Mouse (Mus musculus) heart, adult 9 months (tissue): ENCODE results near the gene Hat1.

Source experiments
- DNase-seq, 2 experiments: peaks; one replicate each; pipeline ENCODE4 v3.0.0; 2022; ENCODE audit warnings: low spot score in 2 of 2

Gene Hat1

GRCm38 (mm10) chr2:71376433-71376906, 12.3 kb upstream of the Hat1 start:
- DNase-seq, result no peak

GRCm38 (mm10) chr2:71377426-71377825, 11.3 kb upstream of the Hat1 start:
- no peak for DNase-seq

- no peak for DNase-seq
Observed at GRCm38 (mm10) chr2:71381962-71382361, 6.8 kb upstream of the Hat1 start.

- no peak for DNase-seq
Observed at GRCm38 (mm10) chr2:71383890-71384289, 4.9 kb upstream of the Hat1 start.

GRCm38 (mm10) chr2:71387766-71388165, 992 bp upstream of the Hat1 start:
- no peak for DNase-seq

- no peak for DNase-seq
Observed at GRCm38 (mm10) chr2:71389864-71390263, 1.1 kb downstream of the Hat1 start.

GRCm38 (mm10) chr2:71405613-71406012, 16.9 kb downstream of the Hat1 start:
- no peak for DNase-seq

GRCm38 (mm10) chr2:71418760-71419280, 30.1 kb downstream of the Hat1 start:
- no peak for DNase-seq

GRCm38 (mm10) chr2:71419408-71419807, 30.6 kb downstream of the Hat1 start:
- DNase-seq, result no peak

GRCm38 (mm10) chr2:71420895-71421425, 32.2 kb downstream of the Hat1 start:
- DNase-seq, result no peak

- DNase-seq, result peak; percentile 11 to 13
Observed at GRCm38 (mm10) chr2:71424545-71424944, 35.8 kb downstream of the Hat1 start.

GRCm38 (mm10) chr2:71435440-71435839, 46.7 kb downstream of the Hat1 start:
- no peak for DNase-seq

- DNase-seq, result no peak
Observed at GRCm38 (mm10) chr2:71443376-71443775, 54.6 kb downstream of the Hat1 start.

- no peak for DNase-seq
Observed at GRCm38 (mm10) chr2:71445536-71446196, 56.9 kb downstream of the Hat1 start.

- DNase-seq, result no peak
Observed at GRCm38 (mm10) chr2:71449604-71450003, 60.8 kb downstream of the Hat1 start.

- no peak for DNase-seq
Observed at GRCm38 (mm10) chr2:71451761-71452160, 63.0 kb downstream of the Hat1 start.

GRCm38 (mm10) chr2:71453161-71453916, 64.6 kb downstream of the Hat1 start, which contains the start of gene Metap1d:
Gene Metap1d (plus strand): TSS chr2:71453276.
- peak; percentile 94 for DNase-seq

- DNase-seq, result no peak
Observed at GRCm38 (mm10) chr2:71453917-71454260, 65.1 kb downstream of the Hat1 start.

GRCm38 (mm10) chr2:71458624-71459023, 69.9 kb downstream of the Hat1 start:
- no peak for DNase-seq

- DNase-seq, result no peak
Observed at GRCm38 (mm10) chr2:71459659-71460058, 70.9 kb downstream of the Hat1 start.

GRCm38 (mm10) chr2:71461139-71461538, 72.4 kb downstream of the Hat1 start:
- no peak for DNase-seq

- no peak for DNase-seq
Observed at GRCm38 (mm10) chr2:71461589-71461988, 72.8 kb downstream of the Hat1 start.

- DNase-seq, result no peak
Observed at GRCm38 (mm10) chr2:71462066-71462465, 73.3 kb downstream of the Hat1 start.
